Mouse (Mus musculus): Measurements from ENCODE around the gene Pdlim1.

The Pdlim1 gene

GRCm38 (mm10) chr19:40271308-40271892, at the start of gene Pdlim1:
Gene Pdlim1 (minus strand): TSS chr19:40271842.
- no peak for DNase-seq (ENCODE audit: low spot score in 2 of 2)

GRCm38 (mm10) chr19:40319199-40319598, 47.6 kb upstream of the Pdlim1 start:
- DNase-seq (ENCODE audit: low spot score in 2 of 2): no peak

GRCm38 (mm10) chr19:40318511-40318910, 46.9 kb upstream of the Pdlim1 start:
- no peak for DNase-seq (ENCODE audit: low spot score in 2 of 2)

- no peak for DNase-seq (ENCODE audit: low spot score in 2 of 2)
Measured at GRCm38 (mm10) chr19:40317001-40317400, 45.4 kb upstream of the Pdlim1 start.

- no peak for DNase-seq (ENCODE audit: low spot score in 2 of 2)
Measured at GRCm38 (mm10) chr19:40314252-40314651, 42.6 kb upstream of the Pdlim1 start.

- no peak for DNase-seq (ENCODE audit: low spot score in 2 of 2)
Measured at GRCm38 (mm10) chr19:40311631-40312030, 40.0 kb upstream of the Pdlim1 start.

- no peak for DNase-seq (ENCODE audit: low spot score in 2 of 2)
Measured at GRCm38 (mm10) chr19:40310410-40311130, 38.9 kb upstream of the Pdlim1 start.

- DNase-seq (ENCODE audit: low spot score in 2 of 2): no peak
Measured at GRCm38 (mm10) chr19:40309911-40310310, 38.3 kb upstream of the Pdlim1 start.

- peak in 1 of 2 experiments; percentile 36 for DNase-seq (ENCODE audit: low spot score in 2 of 2)
Measured at GRCm38 (mm10) chr19:40307550-40307949, 35.9 kb upstream of the Pdlim1 start.

- no peak for DNase-seq (ENCODE audit: low spot score in 2 of 2)
Measured at GRCm38 (mm10) chr19:40306631-40307030, 35.0 kb upstream of the Pdlim1 start.

- DNase-seq (ENCODE audit: low spot score in 2 of 2): no peak
Measured at GRCm38 (mm10) chr19:40305456-40305855, 33.8 kb upstream of the Pdlim1 start.

GRCm38 (mm10) chr19:40302916-40303315, 31.3 kb upstream of the Pdlim1 start:
- peak; percentile 58 to 61 for DNase-seq (ENCODE audit: low spot score in 2 of 2)

- DNase-seq (ENCODE audit: low spot score in 2 of 2): peak in 1 of 2 experiments; percentile 52
Measured at GRCm38 (mm10) chr19:40302477-40302876, 30.8 kb upstream of the Pdlim1 start.

- peak; percentile 66 to 76 for DNase-seq (ENCODE audit: low spot score in 2 of 2)
Measured at GRCm38 (mm10) chr19:40299983-40300759, 28.5 kb upstream of the Pdlim1 start.

- peak in 1 of 2 experiments; percentile 45 for DNase-seq (ENCODE audit: low spot score in 2 of 2)
Measured at GRCm38 (mm10) chr19:40299182-40299581, 27.5 kb upstream of the Pdlim1 start.

GRCm38 (mm10) chr19:40298574-40298973, 26.9 kb upstream of the Pdlim1 start:
- DNase-seq (ENCODE audit: low spot score in 2 of 2): peak; percentile 60 to 83

GRCm38 (mm10) chr19:40297798-40298144, 26.1 kb upstream of the Pdlim1 start:
- DNase-seq (ENCODE audit: low spot score in 2 of 2): no peak

- DNase-seq (ENCODE audit: low spot score in 2 of 2): no peak
Measured at GRCm38 (mm10) chr19:40297078-40297797, 25.6 kb upstream of the Pdlim1 start.

- no peak for DNase-seq (ENCODE audit: low spot score in 2 of 2)
Measured at GRCm38 (mm10) chr19:40294231-40294630, 22.6 kb upstream of the Pdlim1 start.

- DNase-seq (ENCODE audit: low spot score in 2 of 2): no peak
Measured at GRCm38 (mm10) chr19:40293791-40294190, 22.1 kb upstream of the Pdlim1 start.

GRCm38 (mm10) chr19:40290099-40290724, 18.6 kb upstream of the Pdlim1 start:
- no peak for DNase-seq (ENCODE audit: low spot score in 2 of 2)

- DNase-seq (ENCODE audit: low spot score in 2 of 2): no peak
Measured at GRCm38 (mm10) chr19:40288415-40288814, 16.8 kb upstream of the Pdlim1 start.
